Comparison of ENCODE assay signal across 11 mouse cellular contexts in the genomic region with DNA sequence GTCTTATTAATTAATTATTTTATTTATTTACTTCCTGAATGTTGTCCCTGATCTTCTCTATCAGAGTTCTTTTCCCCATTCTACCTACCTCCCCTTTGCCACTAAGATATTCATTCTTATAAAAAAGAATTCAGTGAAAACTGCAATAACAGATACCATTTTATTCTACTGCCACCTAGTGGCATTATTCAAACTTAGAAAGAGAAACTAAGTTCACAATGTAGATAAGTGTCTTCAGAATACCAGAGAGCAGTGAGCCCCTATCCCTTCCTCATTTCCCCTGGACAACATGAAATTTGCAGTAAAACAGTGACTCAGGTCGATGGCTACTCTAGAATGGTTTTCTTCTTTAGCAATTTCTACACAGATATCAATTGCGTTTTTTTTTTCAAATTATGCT.
A peak's percentile ranks its signal among the peaks of the same experiment; 100 is the strongest.
DNase-seq lines count a peak whose midpoint lies in the region; ATAC-seq lines count a peak whose summit lies in the region.
"Had no signal": no experiment of that assay in that cellular context is flagged by ENCODE, and none has a peak within 500 bp of the region (broad histone marks: within the 10 kb centered on the region; RNA-seq: fewer than 3 reads in every experiment).

No protein-coding gene starts in this region.

- 32% methylated on average over 2 of the region's 2 CpGs for WGBS in forebrain, embryonic 11.5 days
- WGBS in forebrain, embryonic 10.5 days = 31% methylated on average over 2 of the region's 2 CpGs
- WGBS in forebrain, embryonic 14.5 days = 31% methylated on average over 2 of the region's 2 CpGs
- WGBS in heart, embryonic 10.5 days = 17% methylated on average over 2 of the region's 2 CpGs

- no peak overlapping the region for H3K4me3 ChIP-seq in forebrain, embryonic 11.5 days (ENCODE audit: low read depth, low read length)
- H3K4me3 ChIP-seq in forebrain, embryonic 10.5 days = no peak overlapping the region
- H3K4me3 ChIP-seq in megakaryocyte, embryonic 14.5 days (replicated peaks) = peak overlapping the region; percentile 69
- H3K4me3 ChIP-seq in forebrain, embryonic 14.5 days (ENCODE audit: low read depth, low read length) = no peak overlapping the region
- no peak overlapping the region for H3K4me3 ChIP-seq in heart, embryonic 10.5 days

- no peaks in the 10 kb centered on the region for H3K9me3 ChIP-seq in forebrain, embryonic 11.5 days (ENCODE audit: control insufficient read depth, low read length)
- H3K9me3 ChIP-seq in forebrain, embryonic 10.5 days = no peaks in the 10 kb centered on the region
- no peaks in the 10 kb centered on the region; the same call in 1 of the 2 replicates for H3K9me3 ChIP-seq in megakaryocyte, embryonic 14.5 days
- no peaks in the 10 kb centered on the region for H3K9me3 ChIP-seq in forebrain, embryonic 14.5 days (replicated peaks; ENCODE audit: control insufficient read depth, low read length)
- no peaks in the 10 kb centered on the region for H3K9me3 ChIP-seq in heart, embryonic 10.5 days

- DNase-seq in forebrain, embryonic 11.5 days (ENCODE audit: low spot score) = no peak
- no peak for DNase-seq in forebrain, embryonic 10.5 days (ENCODE audit: extremely low spot score, low spot score)
- peak; percentile 80 for DNase-seq in forebrain, embryonic 14.5 days (ENCODE audit: low spot score)
- DNase-seq in telencephalon, adult 2 months (ENCODE audit: low read depth, low spot score) = peak; percentile 18
- DNase-seq in heart, embryonic 10.5 days (ENCODE audit: low spot score) = no peak
- DNase-seq in urinary bladder, postnatal 25 days (ENCODE audit: low spot score) = no peak
- DNase-seq: kidney, postnatal 10 days; thymus, adult 18-20 months had no signal

- no peak overlapping the region for H3K9ac ChIP-seq in forebrain, embryonic 11.5 days (ENCODE audit: low read length)
- no peak overlapping the region for H3K9ac ChIP-seq in forebrain, embryonic 14.5 days (ENCODE audit: low read length)
- H3K9ac ChIP-seq: liver, embryonic 14.5 days had no signal

- no peak overlapping the region for H3K27ac ChIP-seq in forebrain, embryonic 11.5 days (ENCODE audit: low read depth, low read length)
- H3K27ac ChIP-seq in forebrain, embryonic 10.5 days = no peak overlapping the region
- no peak overlapping the region for H3K27ac ChIP-seq in forebrain, embryonic 14.5 days (ENCODE audit: low read depth, low read length)
- H3K27ac ChIP-seq in heart, embryonic 10.5 days = no peak overlapping the region
- H3K27ac ChIP-seq: liver, embryonic 14.5 days had no signal

- no peak overlapping the region for H3K4me2 ChIP-seq in forebrain, embryonic 11.5 days (ENCODE audit: low read depth, low read length, severe bottlenecking)
- no peak overlapping the region for H3K4me2 ChIP-seq in forebrain, embryonic 14.5 days (ENCODE audit: low read length)

- H3K4me1 ChIP-seq in forebrain, embryonic 11.5 days (replicated peaks; ENCODE audit: control insufficient read depth, insufficient read depth, low read length) = no peaks in the 10 kb centered on the region
- no peaks in the 10 kb centered on the region for H3K4me1 ChIP-seq in forebrain, embryonic 10.5 days
- no peaks in the 10 kb centered on the region for H3K4me1 ChIP-seq in megakaryocyte, embryonic 14.5 days
- H3K4me1 ChIP-seq in forebrain, embryonic 14.5 days (ENCODE audit: control insufficient read depth, insufficient read depth, low read length) = no peaks in the 10 kb centered on the region
- H3K4me1 ChIP-seq in heart, embryonic 10.5 days = no peaks in the 10 kb centered on the region

- H3K36me3 ChIP-seq in forebrain, embryonic 11.5 days (ENCODE audit: control insufficient read depth, insufficient read depth, low read length) = no peaks in the 10 kb centered on the region
- no peaks in the 10 kb centered on the region for H3K36me3 ChIP-seq in forebrain, embryonic 10.5 days (replicated peaks)
- no peaks in the 10 kb centered on the region for H3K36me3 ChIP-seq in megakaryocyte, embryonic 14.5 days (replicated peaks; ENCODE audit: low read length)
- H3K36me3 ChIP-seq in forebrain, embryonic 14.5 days (ENCODE audit: control insufficient read depth, insufficient read depth, low read length) = no peaks in the 10 kb centered on the region
- no peaks in the 10 kb centered on the region for H3K36me3 ChIP-seq in heart, embryonic 10.5 days

- no peaks in the 10 kb centered on the region for H3K27me3 ChIP-seq in forebrain, embryonic 11.5 days (ENCODE audit: control insufficient read depth, insufficient read depth, low read length)
- H3K27me3 ChIP-seq in forebrain, embryonic 10.5 days (ENCODE audit: poor library complexity, severe bottlenecking) = no peaks in the 10 kb centered on the region
- H3K27me3 ChIP-seq in megakaryocyte, embryonic 14.5 days (replicated peaks) = no peaks in the 10 kb centered on the region
- H3K27me3 ChIP-seq in forebrain, embryonic 14.5 days (replicated peaks; ENCODE audit: control insufficient read depth, insufficient read depth, low read length) = no peaks in the 10 kb centered on the region
- no peaks in the 10 kb centered on the region for H3K27me3 ChIP-seq in heart, embryonic 10.5 days (ENCODE audit: insufficient read depth, poor library complexity, severe bottlenecking)

- peak; percentile 34; the same call in 1 of the 2 replicates for ATAC-seq in forebrain, embryonic 11.5 days (replicated peaks; ENCODE audit: low FRiP score)
- ATAC-seq in megakaryocyte, adult 5-6 weeks (ENCODE audit: poor library complexity, severe bottlenecking) = no peak
- 0 out of 2 replicates have a peak, but pooled peaks have one; percentile 37 for ATAC-seq in forebrain, embryonic 14.5 days

Comparison
In these comparisons a context has a peak if more than half of its experiments do, and no peak if none do; other contexts are left out.
1. DNase-seq: peak in forebrain, embryonic 14.5 days (single experiment) and telencephalon, adult 2 months (single experiment); none in forebrain, embryonic 11.5 days (single experiment), forebrain, embryonic 10.5 days (single experiment), heart, embryonic 10.5 days (single experiment) and urinary bladder, postnatal 25 days (single experiment).